Mouse (Mus musculus) adrenal gland, postnatal 25 days (tissue): Measurements from ENCODE around the gene Tpk1. TPM values are rescaled to one million over a fixed set of nuclear protein-coding genes. Genes with fewer than 3 reads are reported as not detected.

Experiments used
- DNase-seq: peaks from one replicate; pipeline ENCODE4 v3.0.0; 2021; ENCODE audit warnings: mixed read lengths
- long read RNA-seq: library from polyadenylated mRNA; stranded (forward); transcript quantifications from one replicate; pipeline ENCODE4 v2.0.0, GENCODE M21; 2021
- total RNA-seq: library from RNA; stranded (reverse); gene quantifications from 2 replicates; pipeline ENCODE4 v1.2.3, GENCODE M21; 2021

Gene Tpk1
- total RNA-seq = 16.8 and 18.5 TPM in 2 replicates
- long read RNA-seq, transcript Tpk1-201 (9 exons, 2,671 nt) = major isoform, 14 of 22 reads
- long read RNA-seq, partial matches to known transcripts = 3 of 22 reads
- long read RNA-seq, other reads (novel, unspliced or antisense) = 5 of 22 reads

DNA sequence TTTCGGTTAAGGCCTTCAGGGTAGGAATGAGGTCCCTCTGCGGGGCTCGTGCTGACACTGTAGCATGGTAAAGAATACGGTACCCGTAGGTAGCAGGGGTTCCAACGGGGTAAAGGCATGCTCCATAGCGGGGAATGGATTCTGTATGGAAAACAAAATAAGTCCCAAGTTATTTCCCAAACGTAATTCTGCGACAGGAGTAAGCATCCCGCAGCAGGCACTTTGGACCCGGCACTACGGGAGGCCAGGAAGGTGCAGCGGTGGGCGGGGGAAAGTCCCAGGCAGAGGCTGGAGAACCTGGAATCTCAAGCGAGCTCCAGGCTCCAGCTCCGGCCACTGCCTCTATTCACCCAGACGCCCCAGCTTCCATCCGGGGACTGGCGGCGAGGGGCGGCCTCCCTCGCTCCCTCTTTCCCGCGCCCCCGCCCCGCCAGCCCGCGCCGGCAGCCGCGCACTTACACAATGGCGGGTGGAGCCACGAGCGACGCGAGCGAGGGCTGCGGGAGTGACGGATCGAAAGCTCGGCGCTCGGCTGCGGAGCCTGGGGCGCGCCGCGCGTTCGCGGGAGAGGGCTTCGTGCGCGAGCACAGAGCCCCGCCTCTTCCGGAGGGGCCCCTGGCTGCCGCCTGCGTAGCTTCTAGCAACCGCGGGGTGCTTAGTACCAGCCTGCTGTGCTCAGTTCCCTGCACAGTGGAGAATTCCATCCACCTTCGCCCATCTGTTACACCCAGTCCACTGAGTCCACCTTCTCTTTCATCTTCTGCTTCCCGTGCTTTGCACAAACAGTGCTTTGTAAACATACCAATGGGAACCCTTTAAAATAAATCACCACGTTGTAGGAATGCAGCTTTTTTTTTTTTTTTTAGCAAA lies at the start of gene Tpk1:
Gene Tpk1 (minus strand): TSS at position 602 of the 870 bp plus-strand sequence.
- DNase-seq = peak; percentile 93

DNA sequence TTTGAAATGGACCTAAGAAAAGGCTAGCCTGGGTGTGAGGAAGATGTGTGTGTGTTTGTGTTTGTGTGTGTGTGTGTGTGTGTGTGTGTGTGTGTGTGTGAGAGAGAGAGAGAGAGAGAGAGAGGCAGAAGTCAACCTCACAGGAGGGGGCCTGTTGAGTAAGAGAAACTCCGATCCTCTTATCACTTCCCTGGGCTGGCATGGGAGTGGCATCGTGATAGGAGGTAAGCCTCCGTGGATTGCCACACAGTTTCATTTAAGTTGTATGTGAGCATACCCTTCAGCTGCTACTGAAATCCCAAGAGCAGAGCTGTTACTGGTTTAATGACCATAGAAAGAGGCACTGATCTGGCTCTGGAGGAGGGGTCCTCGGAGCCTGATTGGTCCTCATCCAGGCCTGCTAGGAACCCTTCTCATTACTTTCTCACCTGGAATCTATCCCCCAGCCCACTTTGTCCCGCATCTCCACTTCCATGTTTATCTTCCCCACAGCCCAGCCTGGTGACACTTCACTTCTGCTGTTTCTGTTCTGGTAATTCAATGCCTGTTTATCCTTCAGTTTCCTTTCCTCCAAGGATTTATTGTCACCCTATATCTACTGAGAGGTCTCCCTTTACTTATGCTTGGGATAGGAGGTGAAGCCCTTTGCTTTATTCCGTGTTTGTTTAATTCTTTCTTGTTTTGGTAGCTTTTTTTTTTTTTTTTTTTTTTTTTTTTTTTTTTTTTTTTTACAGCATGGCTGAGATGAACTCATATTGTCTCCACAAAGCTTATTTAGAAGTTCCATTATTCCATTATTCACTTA lies 36.9 kb upstream of the Tpk1 start:
- DNase-seq = no peak

GRCm38 (mm10) chr6:43691863-43692262 lies 25.8 kb upstream of the Tpk1 start:
- DNase-seq = no peak

- no peak for DNase-seq
These were observed 19.9 kb upstream of the Tpk1 start for GRCm38 (mm10) chr6:43685985-43686384.

GRCm38 (mm10) chr6:43682535-43682934 lies 16.5 kb upstream of the Tpk1 start:
- DNase-seq = no peak

GRCm38 (mm10) chr6:43678689-43679212 lies 12.7 kb upstream of the Tpk1 start:
- DNase-seq = no peak

DNA sequence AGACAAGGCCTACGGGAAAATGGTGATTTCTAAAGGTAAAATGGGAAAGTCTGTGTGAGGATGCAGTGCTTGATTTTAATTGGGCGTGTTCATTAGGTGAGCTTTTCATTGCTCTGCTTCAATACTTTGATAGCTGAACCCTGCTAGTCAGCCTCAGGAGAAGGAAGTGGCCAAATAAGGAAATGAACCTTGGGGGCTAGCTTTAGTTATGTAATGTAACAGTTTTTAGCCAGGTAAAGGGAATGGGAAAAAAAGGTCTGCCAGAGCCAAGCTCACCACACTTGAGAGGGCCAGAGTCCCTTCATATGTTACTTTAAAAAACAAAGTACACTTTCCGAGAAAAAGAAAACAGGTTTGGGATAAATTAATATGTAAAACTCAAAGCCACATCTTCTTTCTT lies 11.5 kb upstream of the Tpk1 start:
- DNase-seq = no peak

- DNase-seq = no peak
These were observed 10.1 kb upstream of the Tpk1 start for GRCm38 (mm10) chr6:43676139-43676538.

- no peak for DNase-seq
These were observed 9.1 kb upstream of the Tpk1 start for GRCm38 (mm10) chr6:43674986-43675760.

- no peak for DNase-seq
These were observed 4.9 kb upstream of the Tpk1 start for GRCm38 (mm10) chr6:43670939-43671338.

DNA sequence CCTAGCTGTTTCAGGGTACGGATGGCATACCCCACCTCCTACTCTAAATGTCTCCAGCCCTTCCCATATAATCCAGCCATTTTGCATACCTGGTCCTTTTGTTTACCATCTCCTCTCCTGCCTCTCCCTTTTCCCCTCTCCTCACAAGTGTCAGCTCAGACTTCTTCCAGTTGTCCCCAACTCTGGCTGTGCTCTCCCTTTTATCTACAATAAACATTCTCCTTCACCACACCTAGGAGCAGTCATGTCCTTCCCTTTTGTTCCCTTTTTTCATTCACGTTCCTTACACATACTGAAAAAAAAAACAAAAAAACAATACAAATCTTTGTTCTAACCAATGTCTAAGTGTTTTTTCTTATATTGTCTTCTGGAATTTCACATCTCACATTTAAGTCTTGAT lies 1.6 kb upstream of the Tpk1 start:
- no peak for DNase-seq

- no peak for DNase-seq
These were observed 728 bp upstream of the Tpk1 start for GRCm38 (mm10) chr6:43666611-43667400.

DNA sequence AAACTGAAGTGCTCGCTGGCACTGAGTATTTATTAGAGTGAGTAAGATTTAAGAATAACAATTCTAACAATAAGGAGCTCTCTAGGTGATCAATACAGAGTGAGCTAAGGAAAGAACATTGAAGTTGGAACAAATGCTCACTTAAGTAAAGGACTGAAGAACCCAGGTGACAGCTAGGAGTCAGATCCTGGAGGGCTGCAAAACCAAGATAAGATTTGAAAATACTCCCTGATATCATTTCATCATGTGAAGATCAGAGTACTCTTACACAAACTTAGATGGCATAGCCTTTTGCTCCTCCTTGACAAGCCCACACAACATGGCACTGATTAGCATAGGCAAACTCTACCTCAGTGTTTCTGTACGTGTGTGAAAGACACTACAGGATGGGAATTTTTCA lies 4.3 kb downstream of the Tpk1 start:
- no peak for DNase-seq

GRCm38 (mm10) chr6:43658290-43658689 lies 7.8 kb downstream of the Tpk1 start:
- no peak for DNase-seq

DNA sequence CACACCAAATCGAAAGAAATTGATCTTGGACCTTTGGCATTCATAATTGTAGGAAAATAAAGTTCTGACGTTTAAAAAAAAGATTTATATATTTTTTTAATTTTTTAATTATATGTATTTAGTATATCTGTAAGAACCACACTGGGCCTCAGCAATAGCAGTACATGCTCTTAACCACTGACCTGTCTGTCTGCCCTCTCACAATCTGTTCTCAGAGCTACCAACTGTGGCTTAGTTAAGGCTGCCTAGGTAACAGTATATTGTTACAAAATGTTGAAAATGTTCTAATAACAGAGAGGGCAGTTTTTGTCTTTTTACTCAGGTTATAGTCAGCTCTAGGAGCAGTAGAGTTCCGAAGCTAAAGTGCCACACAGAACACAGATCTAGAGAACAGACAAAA lies 8.2 kb downstream of the Tpk1 start:
- DNase-seq = no peak

GRCm38 (mm10) chr6:43654876-43655456 lies 11.1 kb downstream of the Tpk1 start:
- DNase-seq = no peak

GRCm38 (mm10) chr6:43649516-43649915 lies 16.6 kb downstream of the Tpk1 start:
- DNase-seq = peak; percentile 6

- no peak for DNase-seq
These were observed 20.4 kb downstream of the Tpk1 start for GRCm38 (mm10) chr6:43645674-43646073.

DNA sequence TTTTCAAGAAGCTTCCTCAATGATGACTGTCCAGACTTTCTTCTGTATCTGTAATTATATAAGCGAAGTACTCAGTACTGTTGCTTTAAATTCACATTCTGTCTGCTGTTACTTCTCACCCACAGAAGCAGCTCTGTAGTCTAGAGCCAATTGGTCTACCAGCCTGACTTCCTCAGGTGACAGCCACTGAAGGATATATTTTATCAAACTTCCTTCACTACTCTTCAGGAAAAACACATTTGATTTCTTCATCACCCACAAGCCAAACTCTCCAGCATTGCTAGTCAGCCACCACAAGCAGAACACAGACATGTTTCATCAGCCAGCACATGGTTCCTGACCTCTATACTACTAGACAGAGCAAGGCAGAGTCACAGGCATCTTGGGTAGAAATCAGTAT lies 21.0 kb downstream of the Tpk1 start:
- no peak for DNase-seq

DNA sequence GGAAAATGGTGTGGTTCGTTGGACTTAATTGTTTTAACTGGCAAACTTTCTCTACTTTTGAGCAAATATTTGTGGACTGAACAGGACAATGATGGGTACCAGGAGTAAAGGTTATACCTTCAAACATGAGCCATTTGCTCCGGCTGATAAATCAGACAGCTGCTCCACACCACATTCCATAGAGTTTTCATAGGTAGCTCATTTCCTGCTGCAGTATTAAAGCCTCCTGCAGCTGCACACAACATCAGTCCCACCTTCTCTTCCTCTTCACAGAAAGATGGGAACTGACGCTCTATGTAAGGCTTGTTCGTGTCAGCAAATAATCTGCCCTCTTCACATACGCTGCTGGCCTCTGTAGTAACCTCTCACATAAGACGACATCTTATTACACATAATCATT lies 22.4 kb downstream of the Tpk1 start:
- no peak for DNase-seq

- DNase-seq = no peak
These were observed 23.7 kb downstream of the Tpk1 start for GRCm38 (mm10) chr6:43642375-43642774.
